Mouse (Mus musculus): ENCODE results near the gene Zc2hc1b.

Gene Zc2hc1b

GRCm38 (mm10) chr10:13115030-13115429, 62.8 kb downstream of the Zc2hc1b start:
- no peak for DNase-seq (ENCODE audit: low spot score in 2 of 2)

GRCm38 (mm10) chr10:13113641-13114040, 64.2 kb downstream of the Zc2hc1b start:
- no peak for DNase-seq (ENCODE audit: low spot score in 2 of 2)

- no peak for DNase-seq (ENCODE audit: low spot score in 2 of 2)
These were observed 65.0 kb downstream of the Zc2hc1b start for GRCm38 (mm10) chr10:13112849-13113248.

- DNase-seq (ENCODE audit: low spot score in 2 of 2): no peak
These were observed 68.0 kb downstream of the Zc2hc1b start for GRCm38 (mm10) chr10:13109781-13110180.

GRCm38 (mm10) chr10:13108847-13109246, 69.0 kb downstream of the Zc2hc1b start:
- DNase-seq (ENCODE audit: low spot score in 2 of 2): no peak

- DNase-seq (ENCODE audit: low spot score in 2 of 2): no peak
These were observed 69.7 kb downstream of the Zc2hc1b start for GRCm38 (mm10) chr10:13108021-13108548.

GRCm38 (mm10) chr10:13106909-13107624, 70.8 kb downstream of the Zc2hc1b start:
- no peak for DNase-seq (ENCODE audit: low spot score in 2 of 2)

- no peak for DNase-seq (ENCODE audit: low spot score in 2 of 2)
These were observed 74.0 kb downstream of the Zc2hc1b start for GRCm38 (mm10) chr10:13103838-13104237.

- no peak for DNase-seq (ENCODE audit: low spot score in 2 of 2)
These were observed 75.5 kb downstream of the Zc2hc1b start for GRCm38 (mm10) chr10:13102360-13102759.

- DNase-seq (ENCODE audit: low spot score in 2 of 2): no peak
These were observed 77.7 kb downstream of the Zc2hc1b start for GRCm38 (mm10) chr10:13100061-13100648.

Data from frontal cortex, postnatal 25 days (tissue).